Mouse (Mus musculus): ENCODE results near the gene Spint4. TPM values are rescaled to one million over a fixed set of nuclear protein-coding genes. Genes with fewer than 3 reads are reported as not detected.
A peak's percentile ranks its signal among the peaks of the same experiment; 100 is the strongest.

The Spint4 gene
- total RNA-seq, 4 experiments from 2014 or later = not detected

GRCm38 (mm10) chr2:164731719-164732118, 33.4 kb downstream of the Spint4 start:
- no peak for DNase-seq (ENCODE audit: low spot score in 2 of 2)

GRCm38 (mm10) chr2:164733259-164733658, 35.0 kb downstream of the Spint4 start:
- no peak for DNase-seq (ENCODE audit: low spot score in 2 of 2)

- DNase-seq (ENCODE audit: low spot score in 2 of 2) = no peak
Measured at GRCm38 (mm10) chr2:164734839-164735238, 36.5 kb downstream of the Spint4 start.

- DNase-seq (ENCODE audit: low spot score in 2 of 2) = no peak
Measured at GRCm38 (mm10) chr2:164735446-164735845, 37.1 kb downstream of the Spint4 start.

GRCm38 (mm10) chr2:164737377-164738090, 39.2 kb downstream of the Spint4 start:
- DNase-seq (ENCODE audit: low spot score in 2 of 2) = no peak

GRCm38 (mm10) chr2:164739876-164740275, 41.6 kb downstream of the Spint4 start:
- DNase-seq (ENCODE audit: low spot score in 2 of 2) = no peak

- DNase-seq (ENCODE audit: low spot score in 2 of 2) = no peak
Measured at GRCm38 (mm10) chr2:164744987-164745386, 46.7 kb downstream of the Spint4 start.

- DNase-seq (ENCODE audit: low spot score in 2 of 2) = peak; percentile 86 to 88
Measured at GRCm38 (mm10) chr2:164745843-164746479, 47.7 kb downstream of the Spint4 start, which contains the start of the genes Wfdc3 and Dnttip1. Gene Wfdc3, minus strand, starts transcription at chr2:164745931. Gene Dnttip1, plus strand, starts transcription at chr2:164745983.

GRCm38 (mm10) chr2:164746693-164747092, 48.4 kb downstream of the Spint4 start:
- no peak for DNase-seq (ENCODE audit: low spot score in 2 of 2)

- no peak for DNase-seq (ENCODE audit: low spot score in 2 of 2)
Measured at GRCm38 (mm10) chr2:164748191-164748590, 49.9 kb downstream of the Spint4 start.

GRCm38 (mm10) chr2:164748991-164749390, 50.7 kb downstream of the Spint4 start:
- DNase-seq (ENCODE audit: low spot score in 2 of 2) = no peak

Other genes with a start within 250 kb of the Spint4 start
- 10 to 100 TPM; 25.3 to 27.8 (median 26.6) TPM for gene Sys1, start 241.5 kb upstream of the Spint4 start, total RNA-seq (2022)
- gene Gm20458, start 237.5 kb upstream of the Spint4 start, total RNA-seq (2022) = 10 to 100 TPM in 2 of 4 experiments, 1 to 10 TPM in 1, not detected in 1; 3.8 to 12.1 (median 11.8) TPM
- gene Trp53tg5, start 224.8 kb upstream of the Spint4 start, total RNA-seq (2022) = not detected
- 10 to 100 TPM; 14.8 to 32.8 (median 22.6) TPM for gene Dbndd2, start 212.4 kb upstream of the Spint4 start, total RNA-seq (2022)
- 10 to 100 TPM; 27.2 to 33.2 (median 30.0) TPM for gene Pigt, start 201.0 kb upstream of the Spint4 start, total RNA-seq (2022)
- gene Wfdc2, start 136.1 kb upstream of the Spint4 start, total RNA-seq (2022) = not detected
- not detected for gene Spint3, start 125.0 kb upstream of the Spint4 start, total RNA-seq (2022)
- not detected for gene Wfdc6a, start 113.1 kb upstream of the Spint4 start, total RNA-seq (2022)
- not detected for gene Eppin, start 104.9 kb upstream of the Spint4 start, total RNA-seq (2022)
- gene Wfdc6b, start 85.0 kb upstream of the Spint4 start, total RNA-seq (2022) = not detected
- gene Wfdc8, start 84.9 kb upstream of the Spint4 start, total RNA-seq (2022) = not detected
- not detected for gene Wfdc16, start 59.7 kb upstream of the Spint4 start, total RNA-seq (2022)
- gene Wfdc10, start 42.5 kb upstream of the Spint4 start, total RNA-seq (2022) = not detected
- gene Wfdc9, start 41.9 kb upstream of the Spint4 start, total RNA-seq (2022) = not detected
- gene Wfdc11, start 24.4 kb upstream of the Spint4 start, total RNA-seq (2022) = not detected
- not detected for gene Wfdc13, start 13.4 kb upstream of the Spint4 start, total RNA-seq (2022)
- gene Spint5, start 16.8 kb downstream of the Spint4 start, total RNA-seq (2022) = not detected
- gene Wfdc3, start 47.4 kb downstream of the Spint4 start, total RNA-seq (2022) = not detected
- 10 to 100 TPM; 15.6 to 21.0 (median 17.7) TPM for gene Dnttip1, start 47.5 kb downstream of the Spint4 start, total RNA-seq (2022)
- under 1 TPM in 3 of 4 experiments, not detected in 1; 0.29 to 0.38 (median 0.38) TPM for gene Ube2c, start 71.4 kb downstream of the Spint4 start, total RNA-seq (2022)
- over 10,000 TPM; 10,643 to 17,408 (median 13,587) TPM for gene Tnnc2, start 81.5 kb downstream of the Spint4 start, total RNA-seq (2022)
- gene Snx21, start 87.3 kb downstream of the Spint4 start, total RNA-seq (2022) = 10 to 100 TPM; 23.5 to 24.8 (median 24.4) TPM
- gene Acot8, start 106.4 kb downstream of the Spint4 start, total RNA-seq (2022) = 10 to 100 TPM in 1 of 4 experiments, 1 to 10 TPM in 3; 8.1 to 10.9 (median 8.4) TPM
- gene Zswim3, start 106.6 kb downstream of the Spint4 start, total RNA-seq (2022) = 1 to 10 TPM in 3 of 4 experiments, under 1 TPM in 1; 0.90 to 1.7 (median 1.2) TPM
- 1 to 10 TPM; 4.7 to 5.3 (median 5.0) TPM for gene Zswim1, start 124.2 kb downstream of the Spint4 start, total RNA-seq (2022)
- not detected for gene Spata25, start 130.0 kb downstream of the Spint4 start, total RNA-seq (2022)
- gene Ctsa, start 134.4 kb downstream of the Spint4 start, total RNA-seq (2022) = 10 to 100 TPM; 51.1 to 55.7 (median 52.7) TPM
- gene Neurl2, start 135.0 kb downstream of the Spint4 start, total RNA-seq (2022) = 10 to 100 TPM; 39.0 to 44.4 (median 39.5) TPM
- gene Pltp, start 159.2 kb downstream of the Spint4 start, total RNA-seq (2022) = 10 to 100 TPM in 2 of 4 experiments, 1 to 10 TPM in 2; 8.0 to 19.5 (median 11.9) TPM
- 10 to 100 TPM; 24.1 to 31.0 (median 27.2) TPM for gene Pcif1, start 180.8 kb downstream of the Spint4 start, total RNA-seq (2022)
- 10 to 100 TPM in 1 of 4 experiments, 1 to 10 TPM in 3; 7.7 to 10.6 (median 8.1) TPM for gene Zfp335, start 213.3 kb downstream of the Spint4 start, total RNA-seq (2022)
- gene Mmp9, start 242.3 kb downstream of the Spint4 start, total RNA-seq (2022) = under 1 TPM; 0.15 to 0.83 (median 0.58) TPM

All from gastrocnemius, adult 8-10 months (tissue).